Mouse (Mus musculus): Measurements from ENCODE around the gene Pdha2. TPM values are rescaled to one million over a fixed set of nuclear protein-coding genes. Genes with fewer than 3 reads are reported as not detected.

Pdha2 gene
- total and polyA plus RNA-seq, 2 experiments from 2014 or later: not detected

- Histone ChIP-seq H3K4me3 (ENCODE audit: low read depth, low read length) (no peak overlapping the region), H3K4me1 (ENCODE audit: control insufficient read depth, insufficient read depth) (0 out of 2 replicates have a peak, but pooled peaks cover 3% of the 10 kb centered on the region), H3K27me3 (ENCODE audit: control insufficient read depth, insufficient read depth, low read length) (no peaks in the 10 kb centered on the region), H3K9ac (replicated peaks; ENCODE audit: low read depth, low read length) (no peak overlapping the region), H3K27ac (ENCODE audit: low read depth) (no peak overlapping the region), H3K4me2 (ENCODE audit: low read depth, low read length) (no peak overlapping the region), H3K9me3 (replicated peaks; ENCODE audit: control insufficient read depth, low read length) (no peaks in the 10 kb centered on the region), H3K36me3 (replicated peaks; ENCODE audit: control insufficient read depth, insufficient read depth, low read length) (no peaks in the 10 kb centered on the region)
- TF ChIP-seq EP300 (IDR thresholded peaks at IDR 0.05; ENCODE audit: low read depth): no peak
- no peak for TF ChIP-seq CTCF (IDR thresholded peaks at IDR 0.05; ENCODE audit: low read depth)
- no peak for ATAC-seq (ENCODE audit: insufficient read depth, low read depth)
- 91% methylated on average over 17 of the region's 17 CpGs for WGBS
- no peak for DNase-seq (ENCODE audit: low spot score)
Observed at GRCm38 (mm10) chr3:141211644-141212043, 511 bp downstream of the Pdha2 start.

- H3K27ac ChIP-seq (ENCODE audit: low read depth): no peak overlapping the region
- ATAC-seq (ENCODE audit: insufficient read depth, low read depth) (no peak), DNase-seq (ENCODE audit: low spot score) (no peak)
- H3K9ac ChIP-seq (replicated peaks; ENCODE audit: low read depth, low read length): no peak overlapping the region
- H3K4me1 ChIP-seq (ENCODE audit: control insufficient read depth, insufficient read depth): no peaks in the 10 kb centered on the region
- TF ChIP-seq EP300 (IDR thresholded peaks at IDR 0.05; ENCODE audit: low read depth) (no peak), CTCF (IDR thresholded peaks at IDR 0.05; ENCODE audit: low read depth) (no peak)
- no peak overlapping the region for H3K4me3 ChIP-seq (ENCODE audit: low read depth, low read length)
- no peaks in the 10 kb centered on the region for H3K9me3 ChIP-seq (replicated peaks; ENCODE audit: control insufficient read depth, low read length)
- no peak overlapping the region for H3K4me2 ChIP-seq (ENCODE audit: low read depth, low read length)
- no peaks in the 10 kb centered on the region for H3K27me3 ChIP-seq (ENCODE audit: control insufficient read depth, insufficient read depth, low read length)
- H3K36me3 ChIP-seq (replicated peaks; ENCODE audit: control insufficient read depth, insufficient read depth, low read length): no peaks in the 10 kb centered on the region
- WGBS: 67% methylated on average over 2 of the region's 2 CpGs
Observed at GRCm38 (mm10) chr3:141201766-141202165, 10.4 kb downstream of the Pdha2 start.

- no peak for ATAC-seq (ENCODE audit: insufficient read depth, low read depth)
- H3K27ac ChIP-seq (ENCODE audit: low read depth): no peak overlapping the region
- DNase-seq (ENCODE audit: low spot score): no peak
- H3K27me3 ChIP-seq (ENCODE audit: control insufficient read depth, insufficient read depth, low read length): no peaks in the 10 kb centered on the region
- H3K4me1 ChIP-seq (ENCODE audit: control insufficient read depth, insufficient read depth): no peaks in the 10 kb centered on the region
- H3K9me3 ChIP-seq (replicated peaks; ENCODE audit: control insufficient read depth, low read length): no peaks in the 10 kb centered on the region
- TF ChIP-seq CTCF (IDR thresholded peaks at IDR 0.05; ENCODE audit: low read depth) (no peak), EP300 (IDR thresholded peaks at IDR 0.05; ENCODE audit: low read depth) (no peak)
- H3K4me2 ChIP-seq (ENCODE audit: low read depth, low read length): no peak overlapping the region
- no peak overlapping the region for H3K9ac ChIP-seq (replicated peaks; ENCODE audit: low read depth, low read length)
- 64% methylated on average over 4 of the region's 4 CpGs for WGBS
- no peak overlapping the region for H3K4me3 ChIP-seq (ENCODE audit: low read depth, low read length)
- H3K36me3 ChIP-seq (replicated peaks; ENCODE audit: control insufficient read depth, insufficient read depth, low read length): no peaks in the 10 kb centered on the region
Observed at GRCm38 (mm10) chr3:141197308-141197861, 14.8 kb downstream of the Pdha2 start.

GRCm38 (mm10) chr3:141191653-141192052 is 20.5 kb downstream of the Pdha2 start:
- H3K36me3 ChIP-seq (replicated peaks; ENCODE audit: control insufficient read depth, insufficient read depth, low read length): no peaks in the 10 kb centered on the region
- no peaks in the 10 kb centered on the region for H3K27me3 ChIP-seq (ENCODE audit: control insufficient read depth, insufficient read depth, low read length)
- TF ChIP-seq CTCF (IDR thresholded peaks at IDR 0.05; ENCODE audit: low read depth) (no peak), EP300 (IDR thresholded peaks at IDR 0.05; ENCODE audit: low read depth) (no peak)
- no peak for ATAC-seq (ENCODE audit: insufficient read depth, low read depth)
- WGBS: 70% methylated on average over 3 of the region's 3 CpGs
- no peak overlapping the region for H3K4me2 ChIP-seq (ENCODE audit: low read depth, low read length)
- no peaks in the 10 kb centered on the region for H3K4me1 ChIP-seq (ENCODE audit: control insufficient read depth, insufficient read depth)
- H3K9ac ChIP-seq (replicated peaks; ENCODE audit: low read depth, low read length): no peak overlapping the region
- H3K27ac ChIP-seq (ENCODE audit: low read depth): no peak overlapping the region
- DNase-seq (ENCODE audit: low spot score): no peak
- no peak overlapping the region for H3K4me3 ChIP-seq (ENCODE audit: low read depth, low read length)
- H3K9me3 ChIP-seq (replicated peaks; ENCODE audit: control insufficient read depth, low read length): no peaks in the 10 kb centered on the region

- no peak overlapping the region for H3K4me3 ChIP-seq (ENCODE audit: low read depth, low read length)
- WGBS: 80% methylated on average over 4 of the region's 4 CpGs
- DNase-seq (ENCODE audit: low spot score): no peak
- TF ChIP-seq EP300 (IDR thresholded peaks at IDR 0.05; ENCODE audit: low read depth) (no peak), CTCF (IDR thresholded peaks at IDR 0.05; ENCODE audit: low read depth) (no peak)
- H3K4me1 ChIP-seq (ENCODE audit: control insufficient read depth, insufficient read depth): no peaks in the 10 kb centered on the region
- H3K27me3 ChIP-seq (ENCODE audit: control insufficient read depth, insufficient read depth, low read length): no peaks in the 10 kb centered on the region
- H3K4me2 ChIP-seq (ENCODE audit: low read depth, low read length): no peak overlapping the region
- no peak overlapping the region for H3K27ac ChIP-seq (ENCODE audit: low read depth)
- no peak for ATAC-seq (ENCODE audit: insufficient read depth, low read depth)
- no peak overlapping the region for H3K9ac ChIP-seq (replicated peaks; ENCODE audit: low read depth, low read length)
- H3K9me3 ChIP-seq (replicated peaks; ENCODE audit: control insufficient read depth, low read length): no peaks in the 10 kb centered on the region
- no peaks in the 10 kb centered on the region for H3K36me3 ChIP-seq (replicated peaks; ENCODE audit: control insufficient read depth, insufficient read depth, low read length)
Observed at GRCm38 (mm10) chr3:141190429-141190828, 21.7 kb downstream of the Pdha2 start.

GRCm38 (mm10) chr3:141160986-141161385 is 51.2 kb downstream of the Pdha2 start:
- no peak overlapping the region for H3K27ac ChIP-seq (ENCODE audit: low read depth)
- TF ChIP-seq CTCF (IDR thresholded peaks at IDR 0.05; ENCODE audit: low read depth) (no peak), EP300 (IDR thresholded peaks at IDR 0.05; ENCODE audit: low read depth) (no peak)
- no peaks in the 10 kb centered on the region for H3K4me1 ChIP-seq (ENCODE audit: control insufficient read depth, insufficient read depth)
- no peaks in the 10 kb centered on the region for H3K27me3 ChIP-seq (ENCODE audit: control insufficient read depth, insufficient read depth, low read length)
- H3K36me3 ChIP-seq (replicated peaks; ENCODE audit: control insufficient read depth, insufficient read depth, low read length): no peaks in the 10 kb centered on the region
- no peak overlapping the region for H3K4me2 ChIP-seq (ENCODE audit: low read depth, low read length)
- H3K9me3 ChIP-seq (replicated peaks; ENCODE audit: control insufficient read depth, low read length): no peaks in the 10 kb centered on the region
- ATAC-seq (ENCODE audit: insufficient read depth, low read depth): no peak
- DNase-seq (ENCODE audit: low spot score): no peak
- H3K9ac ChIP-seq (replicated peaks; ENCODE audit: low read depth, low read length): no peak overlapping the region
- H3K4me3 ChIP-seq (ENCODE audit: low read depth, low read length): no peak overlapping the region

Measured in heart, postnatal 0 days (tissue).